Mouse (Mus musculus): ENCODE results near the gene Gm43638. TPM values are rescaled to one million over a fixed set of nuclear protein-coding genes. Genes with fewer than 3 reads are reported as not detected.

Gm43638 gene
- total RNA-seq, 4 experiments from 2014 or later: not detected

Other genes with a start within 250 kb of the Gm43638 start
- gene Ugt2b37, start 232.0 kb downstream of the Gm43638 start, total RNA-seq (2022): not detected
- not detected for gene Ugt2a3, start 149.6 kb downstream of the Gm43638 start, total RNA-seq (2022)
- gene Ugt2b38, start 62.6 kb downstream of the Gm43638 start, total RNA-seq (2022): not detected
- not detected for gene Ugt2a2, start 4.5 kb downstream of the Gm43638 start, total RNA-seq (2022)
- gene Ugt2a1, start 4.1 kb upstream of the Gm43638 start, total RNA-seq (2022): not detected
- gene Sult1b1, start 51.4 kb upstream of the Gm43638 start, total RNA-seq (2022): not detected
- not detected for gene Sult1d1, start 82.2 kb upstream of the Gm43638 start, total RNA-seq (2022)
- not detected for gene Sult1e1, start 104.8 kb upstream of the Gm43638 start, total RNA-seq (2022)
- gene Csn1s1, start 179.4 kb upstream of the Gm43638 start, total RNA-seq (2022): not detected
- gene Csn2, start 212.8 kb upstream of the Gm43638 start, total RNA-seq (2022): not detected

Measured in left cerebral cortex, adult 8-10 months (tissue).